Mouse (Mus musculus) kidney, postnatal 0 days (tissue): Measurements from ENCODE around the gene Sart1. TPM values are rescaled to one million over a fixed set of nuclear protein-coding genes. Genes with fewer than 3 reads are reported as not detected.

Experiments
- ATAC-seq: fragments of 200-750 bp; cut with Nextera tagmentation; replicated peaks from 2 replicates; pipeline ENCODE4 v1.8.0; 2017; ENCODE audit warnings: low read depth, moderate number of reproducible peaks, moderate TSS enrichment, moderate library complexity; ENCODE audit not compliant: low FRiP score
- DNase-seq: peaks from one replicate; pipeline ENCODE4 v3.0.0-alpha.2; 2016; ENCODE audit warnings: low spot score
- H3K27ac ChIP-seq: fragments of 300-500 bp; sonication (generic); 2 replicates; pipeline ENCODE4 v1.5.1; 2014; ENCODE audit warnings: mild to moderate bottlenecking
- H3K27me3 ChIP-seq: fragments of 300-500 bp; sonication (generic); 2 replicates; pipeline ENCODE4 v1.6.1; 2014; ENCODE audit warnings: low read length, mixed read lengths; ENCODE audit not compliant: insufficient read depth
- H3K36me3 ChIP-seq: fragments of 300-500 bp; sonication (generic); 2 replicates; pipeline ENCODE4 v1.6.1; 2014; ENCODE audit warnings: low read length, mixed read lengths; ENCODE audit not compliant: insufficient read depth
- H3K4me1 ChIP-seq: fragments of 300-500 bp; sonication (generic); replicated peaks from 2 replicates; pipeline ENCODE4 v1.6.1; 2014; ENCODE audit warnings: antibody characterized with exemption, low read length, mixed read lengths; ENCODE audit not compliant: insufficient read depth
- H3K4me2 ChIP-seq: fragments of 300-500 bp; sonication (generic); 2 replicates; pipeline ENCODE4 v1.6.1; 2014; ENCODE audit warnings: mild to moderate bottlenecking, low read length, moderate library complexity, mixed read lengths
- H3K4me3 ChIP-seq: fragments of 300-500 bp; sonication (generic); replicated peaks from 2 replicates; pipeline ENCODE4 v1.5.1; 2014; ENCODE audit warnings: low read depth, low read length
- H3K9ac ChIP-seq: fragments of 300-500 bp; sonication (generic); 2 replicates; pipeline ENCODE4 v1.6.1; 2014; ENCODE audit warnings: low read depth, low read length
- H3K9me3 ChIP-seq: fragments of 300-500 bp; sonication (generic); replicated peaks from 2 replicates; pipeline ENCODE4 v1.6.1; 2016; ENCODE audit warnings: low read length, inconsistent platforms, mixed read lengths
- CTCF ChIP-seq: IDR thresholded peaks from 2 replicates; pipeline ENCODE4 v1.5.1; 2016; ENCODE audit warnings: antibody characterized with exemption, low read depth, mild to moderate bottlenecking, moderate library complexity
- WGBS: fragments of 180-500 bp; shearing (Covaris S2); extraction: QIAGEN DNeasy Blood & Tissue Kit; methylation state at CpG from one replicate; pipeline ENCODE4 v1.1.7; 2014; 5-methylcytosine and 5-hydroxymethylcytosine counted together
- polyA plus RNA-seq: library from polyadenylated mRNA; unstranded; fragments of >200 nt; fragmentation: Nextera tagmentation; extraction: Ambion mirVana; gene quantifications from 2 replicates; pipeline ENCODE4 v1.2.1, GENCODE M21; 2015

The Sart1 gene
- polyA plus RNA-seq, 1 experiment from 2014 or later = 57.8 TPM

DNA sequence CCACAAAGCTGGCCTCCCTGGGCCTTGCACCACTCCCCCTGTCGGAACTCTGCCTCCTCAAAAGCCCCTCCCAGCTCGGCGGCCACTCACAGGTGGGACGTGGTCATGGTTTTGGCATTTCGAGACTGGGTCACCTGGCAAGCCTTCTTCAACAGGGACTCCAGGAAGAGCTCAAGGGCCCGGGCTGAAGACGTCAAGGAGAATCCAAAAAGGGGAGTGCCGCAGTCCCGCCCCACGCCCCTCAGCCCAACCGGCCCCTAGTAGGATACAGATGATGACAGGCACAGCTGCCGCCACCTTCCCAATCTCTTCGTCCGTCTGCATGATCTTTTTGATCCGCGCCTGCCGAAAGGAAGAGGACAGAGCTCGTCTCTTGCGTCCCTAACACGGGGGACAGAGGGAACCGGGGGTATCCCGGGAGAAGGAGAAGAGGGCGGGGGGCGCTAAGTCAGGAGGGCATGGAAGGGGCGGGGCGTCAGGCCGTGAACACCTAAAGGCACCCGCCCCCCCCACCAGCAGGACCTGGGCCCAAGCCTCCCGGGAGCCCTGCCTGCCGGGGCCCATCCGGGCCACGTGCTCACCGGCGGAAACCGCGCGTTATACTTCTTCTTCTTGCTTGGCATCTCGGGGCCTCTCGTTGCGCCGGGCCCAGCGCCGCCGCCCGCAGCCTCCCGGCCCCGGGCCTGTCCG, 35.7 kb upstream of the Sart1 start:
- Histone ChIP-seq H3K27me3 (no peaks in the 10 kb centered on the region), H3K27ac (peak overlapping the region; percentile 92), H3K9ac (peak overlapping the region; percentile 85), H3K36me3 (peaks cover 25% of the 10 kb centered on the region; the same call in 1 of the 2 replicates), H3K9me3 (no peaks in the 10 kb centered on the region), H3K4me3 (peak overlapping the region; percentile 67), H3K4me2 (peak overlapping the region; percentile 78), H3K4me1 (peaks cover 30% of the 10 kb centered on the region)
- ATAC-seq (peak; percentile 67), DNase-seq (peak; percentile 80)
- peak; percentile 43 for TF ChIP-seq CTCF
- under 1% methylated on average over 28 of the region's 48 CpGs for WGBS

DNA sequence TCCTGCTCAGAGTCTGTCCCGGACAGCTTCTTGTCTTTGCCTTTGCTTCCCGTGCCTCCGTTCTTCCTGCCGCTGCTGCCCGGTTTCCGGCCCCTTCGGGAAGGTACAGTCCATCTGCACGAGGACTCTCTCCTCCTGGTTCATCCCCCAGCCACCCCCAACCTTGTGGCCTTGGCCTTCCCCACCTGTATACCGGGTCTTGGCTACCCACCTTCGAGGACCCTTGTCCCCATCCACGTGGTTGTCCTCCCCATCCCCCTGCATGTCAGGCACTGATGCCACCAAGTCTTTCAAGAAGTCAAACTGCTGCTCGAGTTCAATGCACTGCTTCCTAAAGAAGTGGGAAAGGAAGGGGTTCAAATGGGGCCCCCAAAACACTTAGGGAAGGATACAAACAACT, 35.1 kb upstream of the Sart1 start:
- no peak for TF ChIP-seq CTCF
- H3K4me1 ChIP-seq = peaks cover 30% of the 10 kb centered on the region
- H3K27ac ChIP-seq = peak overlapping the region; percentile 92
- H3K4me2 ChIP-seq = peak overlapping the region; percentile 78
- no peak for DNase-seq
- H3K4me3 ChIP-seq = peak overlapping the region; percentile 67
- H3K36me3 ChIP-seq = peaks cover 25% of the 10 kb centered on the region; the same call in 1 of the 2 replicates
- no peak for ATAC-seq
- peak overlapping the region; percentile 85 for H3K9ac ChIP-seq
- 57% methylated on average over 12 of the region's 12 CpGs for WGBS
- H3K27me3 ChIP-seq = no peaks in the 10 kb centered on the region
- no peaks in the 10 kb centered on the region for H3K9me3 ChIP-seq

GRCm38 (mm10) chr19:5422895-5423443, 34.5 kb upstream of the Sart1 start:
- WGBS = 84% methylated on average over 9 of the region's 9 CpGs
- no peaks in the 10 kb centered on the region for H3K9me3 ChIP-seq
- DNase-seq (no peak), ATAC-seq (no peak)
- H3K4me1 ChIP-seq = peaks cover 30% of the 10 kb centered on the region
- peak overlapping the region; percentile 85; the same call in 1 of the 2 replicates for H3K9ac ChIP-seq
- TF ChIP-seq CTCF = no peak
- peak overlapping the region; percentile 67; the same call in 1 of the 2 replicates for H3K4me3 ChIP-seq
- H3K27ac ChIP-seq = no peak overlapping the region
- no peaks in the 10 kb centered on the region for H3K27me3 ChIP-seq
- H3K4me2 ChIP-seq = peak overlapping the region; percentile 78; the same call in 1 of the 2 replicates
- peaks cover 27% of the 10 kb centered on the region; the same call in 1 of the 2 replicates for H3K36me3 ChIP-seq

DNA sequence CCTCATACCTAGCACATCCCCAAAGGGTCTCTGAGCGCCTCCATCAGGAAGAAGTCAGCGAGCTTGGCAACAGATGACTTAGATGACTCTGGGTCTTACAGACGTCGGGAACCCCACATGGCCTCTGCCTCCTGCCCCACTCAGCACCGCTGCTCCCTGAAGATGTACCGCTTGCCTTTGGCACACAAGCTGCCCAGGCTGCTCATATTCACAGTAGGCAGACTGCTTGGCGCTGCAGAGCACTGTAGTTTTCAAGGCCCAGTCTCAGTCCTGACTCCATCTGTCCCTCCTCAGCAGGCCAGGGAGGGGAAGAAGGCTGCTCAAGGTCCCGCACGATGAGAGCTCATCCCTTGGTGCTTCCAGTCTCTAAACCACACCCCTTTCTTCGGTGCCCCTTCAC, 33.8 kb upstream of the Sart1 start:
- no peak for ATAC-seq
- no peak for DNase-seq
- peaks cover 30% of the 10 kb centered on the region for H3K4me1 ChIP-seq
- no peak overlapping the region for H3K4me2 ChIP-seq
- WGBS = 82% methylated on average over 10 of the region's 10 CpGs
- H3K9ac ChIP-seq = no peak overlapping the region
- H3K9me3 ChIP-seq = no peaks in the 10 kb centered on the region
- no peak overlapping the region for H3K4me3 ChIP-seq
- H3K27me3 ChIP-seq = no peaks in the 10 kb centered on the region
- peaks cover 27% of the 10 kb centered on the region; the same call in 1 of the 2 replicates for H3K36me3 ChIP-seq
- H3K27ac ChIP-seq = no peak overlapping the region
- TF ChIP-seq CTCF = no peak

DNA sequence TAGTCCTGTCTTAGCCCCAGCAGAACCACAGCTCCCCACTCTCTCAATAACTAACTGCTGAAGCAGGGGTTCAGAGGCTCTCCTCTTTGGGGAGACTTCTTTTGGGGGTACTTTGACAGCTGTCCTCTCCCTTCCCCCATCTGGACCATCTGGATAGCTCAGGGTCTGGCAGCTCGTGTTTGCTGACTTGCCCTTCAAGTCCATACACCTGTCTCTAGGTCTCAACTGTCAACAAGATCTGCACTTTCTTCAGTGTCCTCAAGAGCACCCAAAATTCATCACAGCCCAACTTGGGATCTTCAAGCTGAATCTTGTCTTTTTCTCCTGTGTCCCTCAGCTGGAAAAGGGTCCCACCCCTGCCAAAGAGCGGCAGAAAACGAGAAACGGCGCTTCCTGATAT, 33.3 kb upstream of the Sart1 start:
- no peaks in the 10 kb centered on the region for H3K9me3 ChIP-seq
- no peak overlapping the region for H3K4me3 ChIP-seq
- H3K9ac ChIP-seq = no peak overlapping the region
- no peak overlapping the region for H3K4me2 ChIP-seq
- peaks cover 26% of the 10 kb centered on the region for H3K4me1 ChIP-seq
- 84% methylated on average over 5 of the region's 5 CpGs for whole genome bisulfite sequencing
- no peaks in the 10 kb centered on the region for H3K27me3 ChIP-seq
- TF ChIP-seq CTCF = no peak
- ATAC-seq (no peak), DNase-seq (no peak)
- no peak overlapping the region for H3K27ac ChIP-seq
- H3K36me3 ChIP-seq = peaks cover 27% of the 10 kb centered on the region; the same call in 1 of the 2 replicates

DNA sequence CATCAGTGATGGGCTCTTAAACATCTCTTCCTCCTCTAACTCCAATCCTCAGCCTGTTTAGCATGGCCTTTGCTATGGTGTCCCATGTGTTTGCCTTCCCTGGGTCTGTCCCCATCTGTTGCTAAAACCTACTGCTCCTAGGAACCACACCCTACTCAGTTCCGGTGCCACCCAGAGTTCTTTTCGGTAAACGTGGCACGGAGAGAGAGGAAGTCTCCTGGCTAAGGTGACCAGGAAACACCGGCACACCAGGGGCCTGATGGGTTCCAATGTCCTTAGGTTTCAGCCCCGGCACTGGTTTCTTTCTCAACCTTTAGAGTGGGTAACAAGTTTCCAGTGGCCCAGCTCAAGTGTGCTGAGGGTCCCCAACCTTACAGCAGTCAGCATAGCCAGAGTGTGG, 32.1 kb upstream of the Sart1 start:
- Histone ChIP-seq H3K9ac (no peak overlapping the region), H3K36me3 (peaks cover 23% of the 10 kb centered on the region; the same call in 1 of the 2 replicates), H3K27me3 (no peaks in the 10 kb centered on the region), H3K27ac (no peak overlapping the region), H3K4me1 (peaks cover 14% of the 10 kb centered on the region), H3K4me2 (no peak overlapping the region), H3K9me3 (no peaks in the 10 kb centered on the region), H3K4me3 (no peak overlapping the region)
- WGBS = 91% methylated on average over 6 of the region's 6 CpGs
- TF ChIP-seq CTCF = no peak
- ATAC-seq = no peak
- DNase-seq = no peak
